Mouse (Mus musculus) bone marrow, adult 2 months (tissue): ENCODE results near the gene Lrfn3. TPM values are rescaled to one million over a fixed set of nuclear protein-coding genes. Genes with fewer than 3 reads are reported as not detected.

ENCODE experiments used
- H3K27ac ChIP-seq: fragments of 200-500 bp; 2 replicates; pipeline ENCODE4 v1.5.1; 2012; ENCODE audit warnings: low read depth, mild to moderate bottlenecking, control low read depth, inconsistent platforms, low read length; ENCODE audit not compliant: control insufficient read depth, poor library complexity, insufficient read depth
- H3K4me1 ChIP-seq: fragments of 200-500 bp; 2 replicates; pipeline ENCODE4 v1.6.1; 2011; ENCODE audit warnings: low read length; ENCODE audit not compliant: control insufficient read depth, insufficient read depth
- H3K4me3 ChIP-seq: fragments of 200-500 bp; replicated peaks from 2 replicates; pipeline ENCODE3; 2011; ENCODE audit warnings: mild to moderate bottlenecking, low read depth, low read length, control low read depth; ENCODE audit not compliant: control insufficient read depth
- CTCF ChIP-seq: fragments of 200-500 bp; IDR thresholded peaks from 2 replicates; pipeline ENCODE4 v1.5.1; 2011; ENCODE audit warnings: low read length, control low read depth; ENCODE audit not compliant: control insufficient read depth, insufficient read depth
- POLR2A ChIP-seq: fragments of 200-500 bp; IDR thresholded peaks from 2 replicates; pipeline ENCODE4 v1.6.1; 2011; ENCODE audit warnings: low read depth, mild to moderate bottlenecking, control low read depth, low read length, borderline replicate concordance; ENCODE audit not compliant: control insufficient read depth
- WGBS: fragments of 180-500 bp; shearing (Covaris S2); methylation state at CpG from one replicate; pipeline ENCODE4 v1.1.7; 2018; 5-methylcytosine and 5-hydroxymethylcytosine counted together
- polyA plus RNA-seq: library from polyadenylated mRNA; stranded (reverse); fragments of >200 nt; gene quantifications from 2 replicates; pipeline ENCODE4 v1.2.4, GENCODE M21; 2011; ENCODE audit warnings: low replicate concordance; ENCODE audit not compliant: missing spikeins, insufficient read depth, insufficient read length

Lrfn3 gene
- polyA plus RNA-seq, 1 experiment = 0.70 TPM

- 84% methylated on average over 6 of the region's 6 CpGs for WGBS
- Histone ChIP-seq H3K4me1 (no peaks in the 10 kb centered on the region; the same call in 1 of the 2 replicates), H3K4me3 (no peak overlapping the region), H3K27ac (no peak overlapping the region)
- TF ChIP-seq POLR2A = no peak
- TF ChIP-seq CTCF = no peak
These were observed 26.9 kb downstream of the Lrfn3 start for GRCm38 (mm10) chr7:30335688-30336087.

GRCm38 (mm10) chr7:30334563-30334962 lies 28.0 kb downstream of the Lrfn3 start:
- TF ChIP-seq POLR2A = no peak
- no peak for TF ChIP-seq CTCF
- 73% methylated on average over 5 of the region's 5 CpGs for WGBS
- Histone ChIP-seq H3K4me3 (no peak overlapping the region), H3K27ac (no peak overlapping the region), H3K4me1 (no peaks in the 10 kb centered on the region; the same call in 1 of the 2 replicates)

GRCm38 (mm10) chr7:30333436-30333835 lies 29.1 kb downstream of the Lrfn3 start:
- Histone ChIP-seq H3K4me3 (no peak overlapping the region), H3K4me1 (no peaks in the 10 kb centered on the region; the same call in 1 of the 2 replicates), H3K27ac (no peak overlapping the region)
- no peak for TF ChIP-seq CTCF
- TF ChIP-seq POLR2A = no peak
- 1% methylated on average over 4 of the region's 4 CpGs for WGBS

- Histone ChIP-seq H3K27ac (no peak overlapping the region), H3K4me1 (no peaks in the 10 kb centered on the region; the same call in 1 of the 2 replicates), H3K4me3 (no peak overlapping the region)
- WGBS = 37% methylated on average over 18 of the region's 18 CpGs
- TF ChIP-seq POLR2A = no peak
- TF ChIP-seq CTCF = no peak
These were observed 29.8 kb downstream of the Lrfn3 start for GRCm38 (mm10) chr7:30332622-30333259.

- H3K4me3 ChIP-seq = no peak overlapping the region
- peak; percentile 86 for TF ChIP-seq CTCF
- no peak for TF ChIP-seq POLR2A
- WGBS = 11% methylated on average over 13 of the region's 13 CpGs
These were observed 30.7 kb downstream of the Lrfn3 start for GRCm38 (mm10) chr7:30331887-30332286.

GRCm38 (mm10) chr7:30328379-30328778 lies 34.2 kb downstream of the Lrfn3 start:
- no peak overlapping the region for H3K4me3 ChIP-seq
- no peak for TF ChIP-seq POLR2A
- TF ChIP-seq CTCF = no peak
- H3K27ac ChIP-seq = no peak overlapping the region
- WGBS = 78% methylated on average over 10 of the region's 10 CpGs
- H3K4me1 ChIP-seq = no peaks in the 10 kb centered on the region; the same call in 1 of the 2 replicates

More at GRCm38 (mm10) chr7:30331887-30332286, 30.7 kb downstream of the Lrfn3 start:
- Histone ChIP-seq H3K4me1 (no peaks in the 10 kb centered on the region; the same call in 1 of the 2 replicates), H3K27ac (no peak overlapping the region)

GRCm38 (mm10) chr7:30327140-30327539 lies 35.4 kb downstream of the Lrfn3 start:
- 73% methylated on average over 15 of the region's 15 CpGs for WGBS
- Histone ChIP-seq H3K4me1 (no peaks in the 10 kb centered on the region; the same call in 1 of the 2 replicates), H3K4me3 (no peak overlapping the region), H3K27ac (no peak overlapping the region)
- TF ChIP-seq POLR2A = no peak
- no peak for TF ChIP-seq CTCF

GRCm38 (mm10) chr7:30326427-30326826 lies 36.1 kb downstream of the Lrfn3 start:
- Histone ChIP-seq H3K4me3 (no peak overlapping the region), H3K4me1 (peaks cover 1% of the 10 kb centered on the region; the same call in 1 of the 2 replicates), H3K27ac (no peak overlapping the region)
- TF ChIP-seq CTCF (no peak), POLR2A (no peak)

GRCm38 (mm10) chr7:30325364-30325763 lies 37.2 kb downstream of the Lrfn3 start:
- 57% methylated on average over 2 of the region's 2 CpGs for WGBS
- Histone ChIP-seq H3K4me3 (no peak overlapping the region), H3K4me1 (peaks cover 3% of the 10 kb centered on the region; the same call in 1 of the 2 replicates), H3K27ac (no peak overlapping the region)
- TF ChIP-seq POLR2A (no peak), CTCF (peak; percentile 28; the same call in 1 of the 2 replicates)
